Mouse (Mus musculus) kidney, adult 18-20 months (tissue): ENCODE data around the gene Chst15.
A peak's percentile ranks its signal among the peaks of the same experiment; 100 is the strongest.

Source experiments
- DNase-seq: peaks from one replicate; pipeline ENCODE4 v3.0.0; 2021

Gene Chst15

GRCm38 (mm10) chr7:132317036-132317541 lies at the start of gene Chst15:
Chst15 (minus strand) TSS chr7:132317228.
- DNase-seq, result peak; percentile 78

GRCm38 (mm10) chr7:132365703-132366384 lies 48.8 kb upstream of the Chst15 start:
- DNase-seq, result no peak

GRCm38 (mm10) chr7:132365111-132365510 lies 48.1 kb upstream of the Chst15 start:
- no peak for DNase-seq

- DNase-seq, result no peak
These were observed 47.5 kb upstream of the Chst15 start for GRCm38 (mm10) chr7:132364506-132364905.

- DNase-seq, result no peak
These were observed 43.3 kb upstream of the Chst15 start for GRCm38 (mm10) chr7:132360336-132360735.

GRCm38 (mm10) chr7:132358709-132359108 lies 41.7 kb upstream of the Chst15 start:
- DNase-seq, result peak; percentile 56

GRCm38 (mm10) chr7:132358250-132358649 lies 41.2 kb upstream of the Chst15 start:
- peak; percentile 20 for DNase-seq

- DNase-seq, result no peak
These were observed 40.8 kb upstream of the Chst15 start for GRCm38 (mm10) chr7:132357841-132358237.

GRCm38 (mm10) chr7:132356881-132357840 lies 40.1 kb upstream of the Chst15 start:
- DNase-seq, result no peak

GRCm38 (mm10) chr7:132356185-132356584 lies 39.2 kb upstream of the Chst15 start:
- no peak for DNase-seq

- DNase-seq, result no peak
These were observed 38.7 kb upstream of the Chst15 start for GRCm38 (mm10) chr7:132355767-132356166.

GRCm38 (mm10) chr7:132349075-132349572 lies 32.1 kb upstream of the Chst15 start:
- DNase-seq, result no peak

GRCm38 (mm10) chr7:132347273-132348045 lies 30.4 kb upstream of the Chst15 start:
- peak; percentile 36 for DNase-seq

- DNase-seq, result no peak
These were observed 28.6 kb upstream of the Chst15 start for GRCm38 (mm10) chr7:132345526-132346070.

GRCm38 (mm10) chr7:132344606-132345005 lies 27.6 kb upstream of the Chst15 start:
- DNase-seq, result no peak

- DNase-seq, result no peak
These were observed 26.9 kb upstream of the Chst15 start for GRCm38 (mm10) chr7:132343900-132344299.

GRCm38 (mm10) chr7:132343146-132343545 lies 26.1 kb upstream of the Chst15 start:
- no peak for DNase-seq

GRCm38 (mm10) chr7:132339041-132339839 lies 22.2 kb upstream of the Chst15 start:
- DNase-seq, result no peak

- no peak for DNase-seq
These were observed 21.3 kb upstream of the Chst15 start for GRCm38 (mm10) chr7:132338350-132338749.

GRCm38 (mm10) chr7:132337268-132337917 lies 20.4 kb upstream of the Chst15 start:
- DNase-seq, result no peak

- DNase-seq, result no peak
These were observed 19.8 kb upstream of the Chst15 start for GRCm38 (mm10) chr7:132336781-132337180.
